Mouse (Mus musculus) left cerebral cortex, postnatal 10 days (tissue): ENCODE results near the gene Fgf3. TPM values are rescaled to one million over a fixed set of nuclear protein-coding genes. Genes with fewer than 3 reads are reported as not detected.

Experiments used
- DNase-seq, 2 experiments: peaks; one replicate each; pipeline ENCODE4 v3.0.0; 2021 to 2022; ENCODE audit warnings: low spot score in 2 of 2, mixed read lengths in 1 of 2; ENCODE audit errors: extremely low spot score in 1 of 2
- intact Hi-C: fragments of 180-260 bp; cut with DNase I; formaldehyde crosslinking; loops from one replicate; pipeline ENCODE4 v1.15.1; 2025
- total RNA-seq, 2 experiments: library from RNA; stranded (reverse); gene quantifications; 2 replicates each; pipeline ENCODE4 v1.2.3; 2021

The Fgf3 gene
- total RNA-seq, 2 experiments from 2014 or later = 0.24 TPM; not detected in 1

DNA sequence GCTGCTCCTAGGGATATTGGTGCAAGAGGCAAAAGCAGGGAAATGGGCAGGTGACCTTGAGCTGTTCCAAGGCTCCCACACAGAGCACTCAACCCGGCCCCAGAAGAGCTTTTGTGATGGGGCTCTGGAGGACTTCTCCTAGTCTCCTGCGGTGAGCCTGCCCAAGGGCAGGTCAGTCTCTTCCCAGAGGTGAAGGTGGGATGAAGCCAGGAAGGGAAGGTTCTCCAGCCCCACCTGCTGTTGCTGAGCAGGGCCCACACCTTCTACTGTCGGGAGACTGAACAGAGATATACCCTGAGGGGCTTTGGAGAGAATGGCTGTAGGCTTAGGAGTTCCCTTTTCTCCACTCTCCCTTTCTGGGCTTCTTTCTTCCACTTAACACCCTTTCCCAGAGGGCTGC is 13.4 kb downstream of the Fgf3 start:
- intact Hi-C loops = no loop called here
- DNase-seq = no peak

DNA sequence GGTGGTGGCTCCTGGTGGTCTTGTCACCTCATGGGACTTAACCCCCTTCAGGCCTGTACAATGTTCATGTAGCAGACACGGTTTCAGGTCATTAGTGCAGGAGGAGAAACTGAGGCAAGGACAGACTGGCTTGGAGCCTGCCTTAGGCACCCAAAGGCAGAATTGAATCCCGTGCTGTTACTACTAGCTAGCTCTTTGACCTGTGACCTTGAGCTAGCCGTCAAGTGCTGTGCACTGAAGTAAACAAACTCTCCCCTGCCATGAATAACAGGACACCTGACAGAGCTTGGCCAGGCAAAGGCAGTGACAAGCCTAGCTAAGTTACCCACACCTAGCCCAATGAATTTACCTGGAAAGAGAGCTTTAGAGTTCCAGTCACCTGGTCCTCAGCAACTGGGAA is 17.1 kb downstream of the Fgf3 start:
- DNase-seq = no peak
- intact Hi-C loops = no loop called here

GRCm38 (mm10) chr7:144857158-144857557 is 19.3 kb downstream of the Fgf3 start:
- DNase-seq = no peak
- intact Hi-C loops = no loop called here

GRCm38 (mm10) chr7:144857826-144858342 is 20.0 kb downstream of the Fgf3 start:
- intact Hi-C loops = no loop called here
- DNase-seq = no peak

- no peak for DNase-seq
- intact Hi-C loops = no loop called here
Measured at GRCm38 (mm10) chr7:144858702-144859101, 20.8 kb downstream of the Fgf3 start.

DNA sequence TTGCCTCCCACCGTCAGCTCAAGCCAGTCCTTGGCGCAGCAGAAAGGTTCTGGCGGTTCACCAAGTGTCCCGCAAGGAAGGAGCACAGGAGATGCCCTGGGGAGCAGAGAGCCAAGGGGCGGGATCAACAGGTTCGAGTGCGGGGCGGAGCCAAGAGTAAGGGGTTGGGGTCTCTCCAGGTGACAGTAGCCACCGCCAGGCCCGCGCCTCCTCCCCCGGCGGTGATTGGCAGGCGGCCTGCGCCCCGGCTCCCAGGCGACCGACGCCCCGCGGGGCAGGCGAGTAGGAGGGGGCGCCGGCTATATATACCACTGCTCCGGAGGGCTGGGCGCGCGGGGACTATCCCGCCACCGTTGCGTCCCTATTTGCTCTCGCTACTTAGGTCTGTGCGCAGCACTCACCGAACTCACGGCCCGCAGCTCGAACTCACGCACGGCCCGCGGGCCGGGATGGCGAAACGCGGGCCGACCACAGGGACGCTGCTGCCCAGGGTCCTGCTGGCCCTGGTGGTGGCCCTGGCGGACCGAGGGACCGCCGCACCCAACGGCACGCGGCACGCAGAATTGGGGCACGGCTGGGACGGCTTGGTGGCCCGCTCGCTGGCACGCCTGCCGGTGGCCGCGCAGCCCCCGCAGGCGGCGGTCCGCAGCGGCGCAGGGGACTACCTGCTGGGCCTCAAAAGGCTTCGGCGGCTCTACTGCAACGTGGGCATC is 23.3 kb downstream of the Fgf3 start:
- intact Hi-C loops = no loop called here
- no peak for DNase-seq

DNA sequence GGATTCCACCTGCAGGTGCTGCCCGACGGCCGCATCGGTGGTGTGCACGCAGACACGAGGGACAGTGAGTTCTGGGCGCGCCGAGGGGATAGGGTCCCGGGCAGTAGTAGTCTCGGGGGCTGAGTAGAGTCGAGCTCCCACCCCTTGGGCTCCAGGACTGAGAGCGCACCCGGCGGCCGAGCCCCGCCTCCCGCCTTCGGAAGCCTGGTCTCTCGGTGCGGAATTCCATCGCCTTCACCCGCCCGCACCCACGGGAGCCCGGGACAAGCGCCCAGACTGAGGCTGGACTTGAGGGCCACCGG is 23.8 kb downstream of the Fgf3 start:
- DNase-seq = no peak
- intact Hi-C loops = no loop called here

GRCm38 (mm10) chr7:144862126-144862525 is 24.2 kb downstream of the Fgf3 start:
- intact Hi-C loops = no loop called here
- DNase-seq = no peak

GRCm38 (mm10) chr7:144862712-144863111 is 24.8 kb downstream of the Fgf3 start:
- intact Hi-C loops = no loop called here
- no peak for DNase-seq

GRCm38 (mm10) chr7:144863196-144863595 is 25.3 kb downstream of the Fgf3 start:
- no peak for DNase-seq
- intact Hi-C loops = no loop called here

DNA sequence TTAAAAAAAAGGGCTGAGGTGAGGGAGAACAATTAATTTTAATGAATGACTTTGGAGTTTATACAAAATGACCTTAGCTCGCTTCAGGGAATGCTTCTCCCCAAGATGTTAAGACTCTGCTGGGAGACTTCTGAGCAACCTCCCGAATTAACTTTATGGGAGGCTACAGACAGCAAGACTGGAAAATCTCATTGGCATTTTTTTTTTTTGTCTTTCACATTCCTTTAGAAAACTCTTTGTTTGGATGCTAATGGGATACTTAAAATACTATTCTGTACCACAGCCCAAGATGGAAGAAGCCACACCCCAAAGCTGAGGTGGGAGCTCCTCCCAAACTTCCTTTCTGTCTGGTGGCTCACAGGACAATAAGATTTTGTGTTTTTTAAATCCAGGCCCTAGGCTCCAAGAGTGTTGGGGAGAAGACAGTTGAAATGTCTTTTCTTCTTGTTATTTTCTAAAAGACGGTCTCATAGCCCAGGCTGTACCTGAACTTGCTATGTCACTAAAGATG is 26.3 kb downstream of the Fgf3 start:
- DNase-seq = no peak
- intact Hi-C loops = no loop called here

DNA sequence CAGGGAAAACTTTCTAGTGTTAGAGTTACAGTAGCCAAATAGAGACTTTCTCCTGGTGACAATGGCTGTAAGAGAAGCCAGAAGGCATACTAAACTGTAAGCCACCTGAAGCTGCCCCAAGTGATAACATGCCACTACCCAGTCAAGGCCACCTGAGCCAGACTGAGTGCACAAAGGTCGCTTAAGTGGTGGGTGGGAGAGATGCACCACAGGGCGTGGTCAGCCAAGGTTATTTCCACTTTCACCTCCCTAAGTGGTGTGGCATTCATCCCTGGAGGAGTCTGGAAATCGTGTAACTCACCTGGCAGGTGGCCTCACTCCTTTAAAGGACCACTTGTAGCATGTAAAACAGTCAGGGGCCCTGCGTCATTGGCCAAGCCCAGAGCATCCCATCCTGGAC is 29.3 kb downstream of the Fgf3 start:
- no peak for DNase-seq
- intact Hi-C loops = no loop called here

DNA sequence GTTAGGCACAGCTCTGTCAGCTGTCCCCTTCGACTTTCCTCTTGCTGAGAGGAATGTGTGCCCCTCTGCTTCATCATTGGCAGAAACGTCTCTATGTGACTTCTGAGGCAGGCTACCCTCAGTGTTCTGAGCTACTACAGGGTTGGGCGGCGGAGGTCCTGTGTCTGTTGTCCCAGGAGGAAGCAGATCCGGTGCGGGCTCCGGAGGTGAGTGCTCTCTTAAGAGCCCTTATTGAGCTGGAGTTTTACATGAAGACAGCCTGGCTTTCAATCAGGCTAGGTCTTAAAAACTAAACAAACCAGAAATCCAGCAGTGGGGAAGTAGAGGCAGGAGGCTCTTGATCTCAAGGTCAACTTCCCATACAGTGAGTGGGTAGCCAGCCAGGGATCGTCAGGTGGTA is 29.7 kb downstream of the Fgf3 start:
- intact Hi-C loops = no loop called here
- no peak for DNase-seq

DNA sequence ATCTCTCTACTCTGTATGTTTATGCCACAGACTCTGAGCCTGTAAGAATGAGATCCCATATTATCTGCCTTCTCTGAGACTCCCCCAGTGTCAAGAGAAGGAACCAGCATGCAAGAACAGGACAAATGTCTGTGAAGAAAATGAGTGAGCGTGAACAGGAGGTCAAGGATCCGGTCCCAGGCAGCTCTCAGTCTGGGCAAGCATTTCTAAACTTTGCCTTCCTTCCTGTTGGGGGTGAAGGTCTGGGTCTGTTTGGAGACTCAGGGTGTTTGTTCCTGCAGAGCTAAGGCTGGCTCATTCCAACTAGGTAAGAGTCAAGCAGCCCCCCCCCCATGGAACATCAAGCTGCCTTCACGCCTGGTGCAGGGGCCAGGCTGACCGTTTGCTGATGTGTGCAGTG is 34.5 kb downstream of the Fgf3 start:
- no peak for DNase-seq
- intact Hi-C loops = no loop called here

- DNase-seq = no peak
- intact Hi-C loops = no loop called here
Measured at GRCm38 (mm10) chr7:144873160-144873559, 35.3 kb downstream of the Fgf3 start.

- intact Hi-C loops = no loop called here
- DNase-seq = no peak
Measured at GRCm38 (mm10) chr7:144874226-144874625, 36.3 kb downstream of the Fgf3 start.

- no peak for DNase-seq
- intact Hi-C loops = no loop called here
Measured at GRCm38 (mm10) chr7:144878401-144878800, 40.5 kb downstream of the Fgf3 start.

DNA sequence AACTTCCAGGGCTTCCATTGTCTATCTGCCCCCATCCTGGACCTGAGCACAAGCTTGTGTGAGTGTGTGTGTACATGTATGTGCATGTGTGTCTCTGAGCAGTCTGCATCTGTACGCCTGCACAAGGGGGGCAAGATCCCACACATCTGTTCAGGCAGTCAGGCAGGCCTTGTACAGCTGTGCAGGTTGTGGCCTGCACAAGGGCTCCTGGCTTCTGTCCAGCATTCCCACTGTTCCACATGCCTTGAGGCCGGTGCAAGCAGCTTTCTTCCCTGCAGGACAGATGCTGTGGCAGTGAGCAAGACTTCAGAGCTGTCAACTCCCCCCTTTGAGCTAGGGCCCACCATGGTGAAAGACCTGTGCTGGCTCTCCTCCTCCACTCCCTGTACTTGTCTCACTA is 45.2 kb downstream of the Fgf3 start:
- DNase-seq = no peak
- intact Hi-C loops = no loop called here

GRCm38 (mm10) chr7:144887672-144888071 is 49.8 kb downstream of the Fgf3 start:
- intact Hi-C loops = no loop called here
- DNase-seq = no peak

- intact Hi-C loops = no loop called here
- no peak for DNase-seq
Measured at GRCm38 (mm10) chr7:144888564-144889299, 50.8 kb downstream of the Fgf3 start.
